Mouse (Mus musculus) erythroblast, embryonic 14.5 days (primary cell): ENCODE data around the gene Slc5a5.

ENCODE experiments used
- GATA1 ChIP-seq: IDR thresholded peaks from 2 replicates; pipeline ENCODE4 v1.6.1; 2012; ENCODE audit warnings: low read length, inconsistent platforms, mixed read lengths
- TAL1 ChIP-seq: IDR thresholded peaks from 3 replicates; pipeline ENCODE4 v1.6.1; 2012; ENCODE audit warnings: low read length, inconsistent platforms, mixed read lengths

DNA sequence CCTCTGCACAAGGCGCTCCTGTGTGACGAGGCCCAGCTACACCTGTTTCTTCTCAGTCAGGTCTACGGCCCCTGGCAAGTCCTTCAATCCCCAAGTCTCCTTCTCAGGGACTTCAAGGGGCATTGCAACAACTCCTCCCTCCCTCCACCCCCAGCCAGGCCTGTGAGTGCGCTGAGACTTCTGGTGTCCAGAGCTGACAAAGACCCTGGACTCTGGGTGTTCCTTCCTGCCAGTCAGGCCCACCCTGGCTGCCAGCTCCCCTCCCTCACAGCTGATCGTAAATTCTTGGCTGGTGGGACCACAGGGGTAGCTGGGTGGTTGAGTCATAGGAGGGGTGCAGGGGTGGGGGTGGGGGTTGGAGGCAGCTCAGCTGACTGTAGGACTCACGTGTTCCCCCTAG is 40.7 kb downstream of the Slc5a5 start:
- TF ChIP-seq GATA1 (no peak), TAL1 (no peak)
